Mouse (Mus musculus) hindbrain, postnatal 0 days (tissue): ENCODE measurements at regions not wholly inside any gene's neighbourhood (a gene's known extent, or its start where the extent isn't known, plus 50 kb on each side); places are given as distances from the start of the nearest gene placed in this dataset.

Source experiments
- ATAC-seq: fragments of 200-750 bp; cut with Nextera tagmentation; 2 replicates; pipeline ENCODE4 v1.8.0; 2017; ENCODE audit warnings: mild to moderate bottlenecking, moderate TSS enrichment, moderate library complexity
- DNase-seq: peaks from one replicate; pipeline ENCODE4 v3.0.0-alpha.2; 2015; ENCODE audit warnings: low spot score
- H3K27ac ChIP-seq: fragments of 300-500 bp; sonication (generic); 2 replicates; pipeline ENCODE4 v1.5.1; 2014; ENCODE audit warnings: mild to moderate bottlenecking
- H3K27me3 ChIP-seq: fragments of 300-500 bp; sonication (generic); 2 replicates; pipeline ENCODE4 v1.6.1; 2014; ENCODE audit warnings: low read length, mixed read lengths; ENCODE audit not compliant: insufficient read depth
- H3K36me3 ChIP-seq: fragments of 300-500 bp; sonication (generic); 2 replicates; pipeline ENCODE4 v1.6.1; 2014; ENCODE audit warnings: low read length, mixed read lengths; ENCODE audit not compliant: insufficient read depth
- H3K4me1 ChIP-seq: fragments of 300-500 bp; sonication (generic); 2 replicates; pipeline ENCODE4 v1.6.1; 2014; ENCODE audit warnings: antibody characterized with exemption, low read length, mixed read lengths; ENCODE audit not compliant: insufficient read depth
- H3K4me2 ChIP-seq: fragments of 300-500 bp; sonication (generic); 2 replicates; pipeline ENCODE4 v1.6.1; 2014; ENCODE audit warnings: low read depth, mild to moderate bottlenecking, low read length, moderate library complexity, mixed read lengths
- H3K4me3 ChIP-seq: fragments of 300-500 bp; sonication (generic); 2 replicates; pipeline ENCODE4 v1.5.1; 2014; ENCODE audit warnings: low read length
- H3K9ac ChIP-seq: fragments of 300-500 bp; sonication (generic); replicated peaks from 2 replicates; pipeline ENCODE4 v1.6.1; 2014; ENCODE audit warnings: mild to moderate bottlenecking, low read length, moderate library complexity, mixed read lengths
- H3K9me3 ChIP-seq: fragments of 300-500 bp; sonication (generic); 2 replicates; pipeline ENCODE4 v1.6.1; 2016; ENCODE audit warnings: low read length, mixed read lengths
- CTCF ChIP-seq: IDR thresholded peaks from 2 replicates; pipeline ENCODE4 v1.5.1; 2016; ENCODE audit warnings: antibody characterized with exemption, control low read depth, low read depth
- WGBS: fragments of 180-500 bp; shearing (Covaris S2); extraction: QIAGEN DNeasy Blood & Tissue Kit; methylation state at CpG from one replicate; pipeline ENCODE4 v1.1.7; 2014; 5-methylcytosine and 5-hydroxymethylcytosine counted together

- no peak overlapping the region for H3K4me3 ChIP-seq
- H3K9ac ChIP-seq = no peak overlapping the region
- DNase-seq = no peak
- H3K4me1 ChIP-seq = no peaks in the 10 kb centered on the region
- H3K36me3 ChIP-seq = no peaks in the 10 kb centered on the region
- WGBS = 62% methylated on average over 1 of the region's 1 CpGs
- H3K27ac ChIP-seq = no peak overlapping the region
- ATAC-seq = no peak
- H3K4me2 ChIP-seq = no peak overlapping the region
- no peaks in the 10 kb centered on the region for H3K9me3 ChIP-seq
- TF ChIP-seq CTCF = no peak
- no peaks in the 10 kb centered on the region for H3K27me3 ChIP-seq
Measured at GRCm38 (mm10) chrX:70261360-70261759, 103.5 kb downstream of the Ids start.

- WGBS = 58% methylated on average over 1 of the region's 1 CpGs
- H3K9me3 ChIP-seq = no peaks in the 10 kb centered on the region
- TF ChIP-seq CTCF = no peak
Measured at GRCm38 (mm10) chrX:70216011-70216410, 148.9 kb downstream of the Ids start.

DNA sequence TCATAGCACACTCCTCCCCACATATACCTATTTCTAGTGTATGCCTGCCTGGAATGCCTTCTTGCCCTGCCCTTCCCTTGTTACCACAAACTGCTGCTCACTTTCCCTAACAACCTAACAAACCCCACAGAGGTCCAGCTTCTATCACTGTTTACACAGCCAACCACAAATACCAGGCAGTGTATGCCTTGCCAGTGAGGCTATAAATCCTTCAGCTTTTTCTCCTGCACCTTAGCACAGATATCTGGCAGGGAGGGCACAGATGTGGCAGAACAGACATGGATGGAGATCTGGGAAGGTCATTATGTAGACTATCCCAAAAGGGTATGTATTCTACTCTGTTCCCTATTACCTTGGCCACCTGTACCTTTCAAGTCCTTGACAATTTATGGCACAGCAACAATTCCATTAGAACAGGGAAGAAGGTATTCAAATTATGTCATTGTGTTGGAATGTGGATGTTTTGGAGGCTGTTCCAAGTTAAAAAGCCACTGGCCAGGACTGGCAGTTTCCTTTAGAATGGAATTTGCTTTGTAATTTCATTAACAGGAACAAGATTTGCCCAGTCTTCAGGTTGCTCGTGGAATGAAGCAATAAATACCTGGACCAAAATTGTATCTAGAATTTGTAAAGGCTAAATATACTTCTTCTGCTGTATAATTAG is 180.3 kb downstream of the Ids start:
- no peak for ATAC-seq
- H3K4me3 ChIP-seq = no peak overlapping the region
- no peak for DNase-seq
- H3K27me3 ChIP-seq = no peaks in the 10 kb centered on the region
- H3K9me3 ChIP-seq = no peaks in the 10 kb centered on the region
- TF ChIP-seq CTCF = no peak
- no peak overlapping the region for H3K27ac ChIP-seq
- no peaks in the 10 kb centered on the region for H3K4me1 ChIP-seq
- H3K9ac ChIP-seq = no peak overlapping the region
- 79% methylated on average over 1 of the region's 1 CpGs for WGBS
- H3K36me3 ChIP-seq = no peaks in the 10 kb centered on the region
- no peak overlapping the region for H3K4me2 ChIP-seq

More at GRCm38 (mm10) chrX:70216011-70216410, 148.9 kb downstream of the Ids start:
- no peaks in the 10 kb centered on the region for H3K36me3 ChIP-seq
- no peak overlapping the region for H3K4me3 ChIP-seq
- no peaks in the 10 kb centered on the region for H3K4me1 ChIP-seq
- no peak overlapping the region for H3K9ac ChIP-seq
- no peak overlapping the region for H3K27ac ChIP-seq
- no peak overlapping the region for H3K4me2 ChIP-seq
- DNase-seq = no peak
- H3K27me3 ChIP-seq = no peaks in the 10 kb centered on the region
- no peak for ATAC-seq

- no peaks in the 10 kb centered on the region for H3K4me1 ChIP-seq
- H3K27me3 ChIP-seq = no peaks in the 10 kb centered on the region
- no peak overlapping the region for H3K9ac ChIP-seq
- DNase-seq = peak; percentile 2
- no peak overlapping the region for H3K27ac ChIP-seq
- no peak overlapping the region for H3K4me2 ChIP-seq
- ATAC-seq = no peak
- TF ChIP-seq CTCF = no peak
- H3K4me3 ChIP-seq = no peak overlapping the region
- no peaks in the 10 kb centered on the region for H3K36me3 ChIP-seq
- 27% methylated on average over 2 of the region's 2 CpGs for WGBS
- H3K9me3 ChIP-seq = no peaks in the 10 kb centered on the region
Measured at GRCm38 (mm10) chrX:70169737-70170136, 195.1 kb downstream of the Ids start.

GRCm38 (mm10) chrX:70161011-70161410 is 203.9 kb downstream of the Ids start:
- H3K36me3 ChIP-seq = no peaks in the 10 kb centered on the region
- H3K27me3 ChIP-seq = no peaks in the 10 kb centered on the region
- H3K9ac ChIP-seq = no peak overlapping the region
- 15% methylated on average over 4 of the region's 4 CpGs for WGBS
- ATAC-seq (no peak), DNase-seq (peak; percentile 70)
- TF ChIP-seq CTCF = peak; percentile 70
- no peaks in the 10 kb centered on the region for H3K9me3 ChIP-seq
- H3K4me1 ChIP-seq = no peaks in the 10 kb centered on the region
- no peak overlapping the region for H3K4me3 ChIP-seq
- H3K4me2 ChIP-seq = no peak overlapping the region
- H3K27ac ChIP-seq = no peak overlapping the region
